Mouse (Mus musculus): ENCODE data around the gene Gm5114.
"Not testable (repeated sequence)": the region's sequence is repeated elsewhere in the genome, so short reads cannot be mapped to it uniquely, and the experiment has no call there.

The Gm5114 gene

DNA sequence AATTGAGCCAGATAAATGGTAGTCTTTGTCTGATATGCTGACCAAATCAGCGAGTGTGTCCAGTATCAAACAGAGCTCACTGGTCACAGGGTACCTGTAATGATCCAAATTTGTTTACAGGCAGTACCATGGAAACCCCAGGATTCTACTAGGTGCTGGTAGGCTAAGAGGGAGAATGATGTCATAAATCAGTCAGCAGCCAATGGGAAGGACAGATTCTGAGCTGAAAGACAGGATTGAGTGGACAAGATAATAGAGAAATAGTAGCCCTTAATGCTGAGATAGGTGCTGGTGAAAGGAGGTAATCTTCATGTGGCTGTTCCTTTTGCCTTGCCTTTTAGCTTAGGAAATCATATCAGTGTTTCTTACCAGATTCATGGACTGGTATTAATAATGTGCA is at the start of gene Gm5114:
TSS of gene Gm5114 (minus strand) at position 101 of the 400 bp plus-strand sequence.
- not testable (repeated sequence) for DNase-seq

DNA sequence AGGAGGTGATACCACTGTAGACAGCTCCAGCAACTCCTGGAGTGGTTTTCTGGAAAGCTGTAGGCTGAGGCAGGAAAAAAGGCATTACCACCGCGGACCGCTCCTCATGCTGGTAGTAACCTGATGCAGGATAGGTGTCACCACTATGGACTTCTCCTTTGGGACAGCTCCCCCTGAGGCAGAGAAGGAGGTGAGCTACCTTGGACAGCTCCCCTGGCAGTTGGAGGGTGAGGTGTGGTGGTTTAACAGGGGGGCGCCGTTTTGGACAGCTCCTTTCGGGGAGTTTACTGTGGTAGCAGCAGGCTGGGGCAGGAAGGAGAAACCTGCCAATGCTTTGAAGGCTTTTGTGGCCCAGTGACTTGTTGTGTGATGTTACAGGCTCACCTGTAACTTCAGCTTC is 42.8 kb upstream of the Gm5114 start:
- no peak for DNase-seq

DNA sequence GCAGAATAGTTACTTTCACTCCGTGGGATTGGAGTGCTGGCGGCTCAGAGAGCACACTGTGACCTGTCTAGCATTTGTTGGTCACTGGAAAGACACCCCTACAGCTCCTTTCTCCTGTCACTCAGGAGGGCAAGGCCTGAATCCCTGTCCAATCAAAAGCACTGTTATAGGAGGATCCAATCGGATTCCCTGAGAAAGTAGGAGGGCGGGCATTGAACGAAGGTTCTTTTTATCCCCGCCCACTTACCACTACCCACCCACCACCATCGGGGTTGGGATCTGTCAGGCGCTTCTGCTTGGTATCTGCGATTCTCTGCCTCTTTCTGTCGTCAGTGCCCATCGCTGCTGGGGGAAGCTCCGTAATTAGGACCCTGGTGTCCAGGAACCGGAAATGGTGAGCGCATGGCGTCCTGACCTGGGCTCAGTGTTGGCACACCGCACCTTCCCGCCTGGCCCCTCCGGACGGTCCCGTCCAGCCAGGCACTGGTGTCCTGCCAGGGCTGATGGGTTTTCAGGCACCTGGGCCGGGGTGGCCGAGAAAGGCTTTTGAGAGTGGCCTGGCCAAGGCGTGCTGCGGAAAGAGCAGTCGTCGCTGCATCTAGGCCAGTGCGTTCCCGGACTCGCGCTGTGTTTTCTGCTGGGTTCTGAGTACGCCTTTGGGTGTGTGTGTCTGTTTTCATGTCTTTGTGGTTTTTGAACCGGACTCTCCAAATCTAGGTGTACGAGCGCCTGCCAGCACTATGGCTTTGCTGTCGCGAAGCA is 36.5 kb upstream of the Gm5114 start:
- peak; percentile 4 to 6 for DNase-seq

DNA sequence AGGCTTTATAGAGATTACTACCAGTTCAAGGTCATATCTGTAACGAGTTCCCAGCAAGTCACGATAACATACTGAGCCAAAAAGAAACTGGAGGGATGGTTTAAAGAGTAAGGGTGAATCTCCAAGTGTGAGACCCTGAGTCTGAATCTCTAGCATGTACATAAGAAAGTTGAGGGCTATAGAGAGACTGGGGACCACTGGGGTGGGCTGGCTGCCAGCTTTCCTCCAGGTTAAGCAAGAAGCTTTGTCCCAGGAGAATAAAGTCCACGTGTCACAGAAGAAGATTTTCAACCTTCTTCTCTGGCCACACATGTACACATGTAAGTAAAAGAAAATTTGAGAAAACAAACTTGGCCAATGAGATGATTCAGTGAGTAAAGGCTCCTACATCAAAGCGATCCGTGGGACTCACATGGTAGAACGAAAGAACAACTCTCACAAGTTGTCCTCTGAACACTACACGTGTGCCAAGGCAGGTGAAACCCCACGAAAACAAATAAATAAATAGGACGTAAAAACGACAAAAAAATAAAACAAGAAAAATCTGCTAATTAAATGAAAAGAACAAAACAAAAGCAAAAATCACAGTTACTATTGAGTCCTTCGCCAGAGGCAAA is 35.8 kb upstream of the Gm5114 start:
- DNase-seq, result no peak

DNA sequence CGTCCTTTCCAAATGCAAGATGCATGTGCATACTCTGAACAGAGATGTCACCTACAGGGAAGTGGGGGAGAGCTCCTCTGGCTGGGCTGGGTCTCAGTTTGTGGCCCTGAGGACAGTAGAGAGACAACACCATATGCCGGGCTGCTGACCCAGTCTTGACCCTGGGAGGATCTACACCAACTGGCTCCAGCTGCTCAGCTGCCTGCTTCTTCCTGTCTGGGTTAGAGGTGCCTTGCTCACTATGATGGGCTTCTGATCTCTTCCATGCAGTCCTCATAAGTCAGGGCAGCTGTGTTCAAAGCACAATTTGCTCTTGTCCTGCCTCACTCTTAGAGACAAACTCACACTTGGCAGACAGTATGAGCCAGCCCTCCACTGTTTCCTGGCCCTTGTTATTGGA is 28.3 kb upstream of the Gm5114 start:
- DNase-seq, result no peak

DNA sequence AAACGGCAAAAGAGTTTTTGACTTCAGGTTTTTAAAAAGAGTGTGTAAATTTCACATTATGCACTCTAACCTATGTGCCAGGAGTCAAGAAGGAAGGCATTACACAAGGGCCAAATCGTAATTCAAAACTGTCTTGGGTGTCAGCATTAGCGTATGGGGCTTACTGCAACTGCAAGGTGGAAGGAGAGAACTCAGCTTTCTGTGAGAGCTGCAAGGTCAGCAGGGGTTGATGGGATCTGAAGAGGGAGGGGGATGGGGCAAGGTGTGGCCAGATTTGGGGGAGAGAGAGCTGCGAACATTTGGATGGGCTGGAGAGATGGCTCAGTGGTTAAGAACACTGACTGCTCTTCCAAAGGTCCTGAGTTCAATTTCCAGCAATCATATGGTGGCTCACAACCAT is 27.4 kb upstream of the Gm5114 start:
- no peak for DNase-seq

Data from thymus, postnatal 36 days (tissue).